Comparison of ENCODE assay signal across 8 mouse cellular contexts in genomic region chr7:132813416-132814088, GRCm38 (mm10). TPM values are rescaled to one million over a fixed set of nuclear protein-coding genes. Genes with fewer than 3 reads are reported as not detected.
DNase-seq lines count a peak whose midpoint lies in the region; ATAC-seq and TF ChIP-seq lines count a peak whose summit lies in the region.

Fam53b (minus strand) TSS chr7:132813886.

- H3K9ac ChIP-seq in hindbrain, embryonic 12.5 days, result peak within 1 kb of the TSS; percentile 81

- H3K36me3 ChIP-seq in hindbrain, embryonic 12.5 days, result no peaks in the 10 kb centered on the region
- H3K36me3 ChIP-seq in macrophage (ENCODE audit: inconsistent target), result no peaks in the 10 kb centered on the region

- H3K27me3 ChIP-seq in hindbrain, embryonic 12.5 days, result no peaks in the 10 kb centered on the region

- H3K4me3 ChIP-seq in hindbrain, embryonic 12.5 days, result peak within 1 kb of the TSS; percentile 73
- peak within 1 kb of the TSS; percentile 88 for H3K4me3 ChIP-seq in left cerebral cortex, adult 2 months
- peak within 1 kb of the TSS; percentile 74 for H3K4me3 ChIP-seq in macrophage (ENCODE audit: inconsistent target)

- intact Hi-C loops in left cerebral cortex, adult 2 months (cut with DNase I), result loop anchor here (2.0 to 5.0 kb wide), 4 partner anchors 39 to 309 kb away; partner anchors contain the start of genes Ctbp2, Eef1akmt2, Fgfr2 and Oat

- TF ChIP-seq CTCF in left cerebral cortex, adult 2 months (IDR thresholded peaks at IDR 0.05), result peak; percentile 44

- H3K79me2 ChIP-seq in macrophage (ENCODE audit: inconsistent target), result peaks cover 44% of the 10 kb centered on the region

- peak; percentile 68 for DNase-seq in R1 (ENCODE audit: low read depth, low spot score)
- peak; percentile 87 for DNase-seq in cerebellum, adult 9-11 months
- DNase-seq in frontal cortex, postnatal 10 days (ENCODE audit: low spot score in 2 of 2), result peak; percentile 59 to 65
- DNase-seq in left cerebral cortex, adult 2 months (ENCODE audit: extremely low spot score in 1 of 2, low spot score in 2 of 2), result peak; percentile 75 to 80
- DNase-seq in right cerebral cortex, postnatal 10 days (ENCODE audit: low spot score in 2 of 2), result peak; percentile 78 to 79
- peak; percentile 59 for DNase-seq in yolk sac, embryonic 10.5 days (ENCODE audit: low spot score)

- H3K4me1 ChIP-seq in hindbrain, embryonic 12.5 days, result peaks cover 45% of the 10 kb centered on the region

- under 1% methylated on average over 78 of the region's 85 CpGs for WGBS in hindbrain, embryonic 12.5 days
- 1% methylated on average over 69 of the region's 85 CpGs for WGBS in macrophage (ENCODE audit: missing documents)

- peak; percentile 39 for ATAC-seq in hindbrain, embryonic 12.5 days (ENCODE audit: low FRiP score)

- H3K4me2 ChIP-seq in hindbrain, embryonic 12.5 days (replicated peaks), result peak within 1 kb of the TSS; percentile 76

- peak within 1 kb of the TSS; percentile 88 for H3K27ac ChIP-seq in hindbrain, embryonic 12.5 days
- peak within 1 kb of the TSS; percentile 90 for H3K27ac ChIP-seq in left cerebral cortex, adult 2 months
- H3K27ac ChIP-seq in macrophage, result peak within 1 kb of the TSS; percentile 78

- no peaks in the 10 kb centered on the region for H3K9me3 ChIP-seq in hindbrain, embryonic 12.5 days (replicated peaks)

RNA-seq across cellular contexts. Expression of gene Fam53b, which starts in this region (rescaled TPM):
- polyA plus RNA-seq in hindbrain, embryonic 12.5 days (2016; fragmentation: Nextera tagmentation; extraction: Ambion mirVana), result 22.7 and 25.3 TPM in 2 replicates
- total RNA-seq in left cerebral cortex, adult 2 months (2021), result 10 to 100 TPM; 57.1 to 75.2 TPM
- 100 to 1,000 TPM in 13 of 26 experiments, 10 to 100 TPM in 13; 24.2 to 164 (median 103) TPM for total RNA-seq in macrophage (2018; cell fraction: chromatin; rRNA removed)
- 10 to 100 TPM; 11.4 to 67.0 (median 51.9) TPM for total RNA-seq in macrophage (2018; cell fraction: cytosol; rRNA removed)
- 100 to 1,000 TPM in 8 of 26 experiments, 10 to 100 TPM in 18; 21.6 to 149 (median 81.0) TPM for total RNA-seq in macrophage (2018; cell fraction: nucleus; rRNA removed)
- 28.5 to 45.3 TPM (median 29.8 TPM) in 3 replicates for polyA plus RNA-seq in macrophage (2018)

Comparison
In these comparisons a context has a peak if more than half of its experiments do, and no peak if none do; other contexts are left out.
1. Peak in every context shown above with its lines: DNase-seq, ATAC-seq, H3K4me3 ChIP-seq and H3K27ac ChIP-seq.